Mouse (Mus musculus) testis, postnatal 10 days (tissue): Measurements from ENCODE around the gene Plpp3.
A peak's percentile ranks its signal among the peaks of the same experiment; 100 is the strongest.

Experiments used
- DNase-seq: peaks from one replicate; pipeline ENCODE4 v3.0.0; 2021; ENCODE audit warnings: low spot score

Gene Plpp3

GRCm38 (mm10) chr4:105157276-105158168 is at the start of gene Plpp3:
TSS of gene Plpp3 (plus strand) at chr4:105157347.
- DNase-seq, result peak; percentile 85

- DNase-seq, result no peak
Observed at GRCm38 (mm10) chr4:105107943-105108640, 49.1 kb upstream of the Plpp3 start.

DNA sequence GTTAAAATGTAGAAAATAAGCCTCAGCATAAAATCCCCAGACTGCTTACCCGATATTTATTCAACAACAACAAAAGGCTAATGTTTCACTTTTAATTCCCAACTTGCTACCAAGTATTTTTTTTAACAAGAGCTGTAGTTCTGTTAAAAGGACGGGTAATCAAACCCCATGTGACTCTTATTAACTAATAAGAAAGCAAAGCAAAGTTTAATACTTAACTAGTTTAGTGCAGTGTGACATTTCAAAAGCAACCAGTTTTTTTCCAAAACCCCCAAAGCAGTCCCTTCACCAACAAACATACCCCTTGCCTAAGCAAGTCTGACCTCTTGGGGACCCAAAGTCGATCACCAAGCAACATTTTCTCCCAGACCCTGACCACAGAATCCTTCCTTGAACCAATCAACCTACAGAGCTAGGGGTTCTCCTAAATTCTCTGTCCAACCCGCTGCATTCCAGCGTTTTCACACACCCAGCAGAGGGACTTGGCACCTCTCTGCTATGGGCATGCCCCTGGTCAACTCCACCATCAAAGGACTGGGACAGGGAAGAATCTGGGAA is 48.4 kb upstream of the Plpp3 start:
- DNase-seq, result no peak

DNA sequence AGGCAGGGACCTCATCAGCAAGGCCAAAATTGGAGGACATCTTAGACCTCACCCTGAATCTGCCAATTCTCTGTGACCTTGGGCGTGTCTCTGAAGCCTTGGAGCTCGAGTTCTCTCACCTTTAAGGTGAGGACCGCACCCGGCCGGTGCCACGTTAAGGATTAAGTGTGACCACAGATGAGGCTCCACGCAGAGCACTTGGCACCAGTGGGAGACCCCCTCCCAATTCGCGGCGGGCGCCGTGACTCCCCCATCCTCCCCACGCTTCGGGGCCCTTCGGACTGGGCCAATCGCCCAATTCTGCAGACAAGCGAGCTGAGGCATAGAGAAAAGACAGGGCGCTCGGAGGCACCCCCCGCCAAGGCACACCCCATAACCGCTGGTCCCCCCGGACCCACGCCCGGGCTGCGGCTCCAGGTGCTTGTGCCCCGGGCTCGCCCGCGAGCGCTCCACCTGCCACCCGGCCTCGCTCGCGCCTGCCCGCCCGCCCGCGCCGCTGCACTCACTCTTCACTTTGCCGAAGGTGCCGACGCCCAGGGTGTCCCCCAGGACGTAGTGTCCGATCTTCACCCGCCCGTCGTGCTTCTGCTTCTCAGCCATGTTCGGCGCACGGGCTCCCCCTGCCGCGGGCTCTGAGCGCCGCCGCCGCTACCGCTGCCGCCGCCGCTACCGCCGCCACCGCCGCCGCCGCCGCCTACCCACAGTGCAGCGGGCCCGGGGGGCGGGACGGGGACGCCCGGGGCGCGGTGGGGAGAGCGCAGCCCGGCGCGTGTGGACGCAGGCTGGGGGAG is 47.8 kb upstream of the Plpp3 start, which contains the start of gene Prkaa2:
TSS of gene Prkaa2 (minus strand) at position 692 of the 791 bp plus-strand sequence.
- DNase-seq, result peak; percentile 84

DNA sequence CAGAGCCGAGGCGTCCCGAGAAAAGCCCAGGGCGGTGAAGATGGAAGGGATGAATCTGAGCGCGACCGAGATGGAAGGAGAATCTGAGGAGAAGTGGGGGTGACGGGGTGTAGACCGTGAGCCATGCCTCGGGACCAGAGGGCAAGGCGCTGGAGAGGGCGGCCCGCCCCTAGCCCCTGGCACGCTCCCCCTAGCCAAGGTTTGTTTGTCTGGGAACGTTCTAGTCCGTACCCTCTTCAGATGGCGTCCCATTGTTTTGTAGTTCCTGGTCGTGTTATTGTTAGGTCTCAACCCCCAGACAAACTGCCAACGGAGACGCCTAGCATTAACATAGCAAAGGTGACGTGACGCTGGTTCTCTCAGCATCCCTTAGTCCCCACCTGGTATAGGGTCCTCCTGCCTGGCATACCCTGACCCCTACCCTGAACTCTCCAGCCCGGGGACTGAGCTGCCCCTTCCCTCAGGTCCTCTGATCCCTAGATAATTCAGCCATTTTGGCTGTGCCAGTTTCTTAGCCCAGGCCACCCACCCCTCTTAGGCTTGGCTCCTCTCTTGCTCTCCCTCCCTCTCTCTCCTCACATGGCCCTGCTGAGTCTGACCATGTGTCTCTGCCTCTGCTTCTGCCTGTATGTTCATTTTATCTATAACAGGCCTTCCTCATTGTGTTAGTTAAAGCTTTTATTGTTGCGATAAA is 47.0 kb upstream of the Plpp3 start:
- DNase-seq, result no peak

- DNase-seq, result no peak
Observed at GRCm38 (mm10) chr4:105110684-105111035, 46.5 kb upstream of the Plpp3 start.

- DNase-seq, result no peak
Observed at GRCm38 (mm10) chr4:105111770-105112169, 45.4 kb upstream of the Plpp3 start.

GRCm38 (mm10) chr4:105113042-105113441 is 44.1 kb upstream of the Plpp3 start:
- DNase-seq, result no peak

GRCm38 (mm10) chr4:105113468-105113867 is 43.7 kb upstream of the Plpp3 start:
- no peak for DNase-seq

DNA sequence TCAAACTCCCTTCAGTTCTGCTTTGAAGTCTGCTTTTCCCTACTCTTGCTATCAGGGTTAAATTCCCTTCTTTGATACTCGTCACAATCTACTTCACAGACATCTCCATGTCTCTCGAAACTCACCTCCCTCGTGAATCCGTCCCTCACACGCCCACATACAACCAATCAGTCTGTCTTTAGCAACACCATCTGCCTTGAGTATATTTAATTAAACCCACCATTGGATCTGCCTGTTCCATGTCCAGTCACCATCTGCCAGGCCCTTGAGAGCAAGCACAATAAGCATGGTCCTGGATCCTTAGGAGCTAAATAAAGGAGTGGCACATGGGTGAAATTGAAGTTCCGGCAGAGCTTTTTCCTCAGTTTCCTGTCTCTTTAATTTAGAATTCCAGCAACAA is 36.1 kb upstream of the Plpp3 start:
- DNase-seq, result no peak

- DNase-seq, result peak; percentile 89
Observed at GRCm38 (mm10) chr4:105122429-105122828, 34.7 kb upstream of the Plpp3 start.

- no peak for DNase-seq
Observed at GRCm38 (mm10) chr4:105129212-105129611, 27.9 kb upstream of the Plpp3 start.

GRCm38 (mm10) chr4:105131756-105132314 is 25.3 kb upstream of the Plpp3 start:
- DNase-seq, result no peak

DNA sequence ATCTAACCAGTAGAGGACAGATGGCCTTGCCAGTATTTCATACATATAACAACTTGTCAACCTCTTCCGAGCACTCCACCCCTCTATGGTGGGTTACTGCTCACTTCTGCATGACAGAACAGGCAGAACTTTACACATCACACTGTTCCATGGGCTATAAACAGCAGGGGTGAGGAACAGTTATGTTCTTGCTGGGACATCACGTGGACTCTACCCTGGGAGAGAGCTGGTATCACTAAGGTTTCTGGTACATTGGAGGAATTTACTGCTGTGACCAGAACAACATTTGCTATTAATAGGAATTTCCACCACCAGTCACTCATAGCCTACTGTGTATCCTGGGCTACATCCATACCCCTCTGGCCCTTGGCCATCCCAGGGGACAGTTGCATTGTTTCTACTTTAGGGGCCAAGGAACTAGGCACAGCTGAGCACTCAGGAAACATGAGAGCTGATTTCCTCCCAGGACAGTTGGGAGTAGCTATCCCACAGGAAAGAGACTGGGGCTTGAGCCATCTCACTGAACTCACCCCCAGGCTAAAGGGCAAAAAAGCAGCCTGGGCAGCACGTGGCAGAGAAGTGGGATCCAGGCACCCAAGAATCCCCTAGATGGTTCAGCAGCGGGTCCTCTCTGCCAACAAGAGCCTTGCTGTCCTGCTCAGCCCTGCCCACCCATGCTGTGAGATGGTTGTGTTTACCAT is 23.6 kb upstream of the Plpp3 start:
- DNase-seq, result no peak

- no peak for DNase-seq
Observed at GRCm38 (mm10) chr4:105149492-105149891, 7.7 kb upstream of the Plpp3 start.

- peak; percentile 80 for DNase-seq
Observed at GRCm38 (mm10) chr4:105151911-105152690, 5.0 kb upstream of the Plpp3 start.

GRCm38 (mm10) chr4:105153227-105153626 is 3.9 kb upstream of the Plpp3 start:
- no peak for DNase-seq

GRCm38 (mm10) chr4:105156281-105156680 is 866 bp upstream of the Plpp3 start:
- no peak for DNase-seq

DNA sequence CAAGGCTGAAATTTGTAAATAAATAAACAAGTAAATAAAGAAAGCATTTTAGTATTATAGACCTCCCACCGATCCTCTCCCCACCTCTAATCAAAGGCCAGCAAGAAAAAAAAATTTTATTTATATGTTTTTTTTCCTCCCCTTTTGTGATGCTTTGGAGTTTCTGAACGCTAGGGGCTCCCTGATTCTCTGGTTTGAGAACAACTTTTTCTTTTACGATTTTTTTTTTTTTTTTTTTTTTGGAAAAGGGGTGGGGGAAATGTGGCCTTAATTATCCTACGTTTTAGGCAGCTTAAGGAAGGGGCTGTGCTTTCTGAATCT is 232 bp upstream of the Plpp3 start:
- peak; percentile 53 for DNase-seq

- peak; percentile 81 for DNase-seq
Observed at GRCm38 (mm10) chr4:105158169-105158555, 1.0 kb downstream of the Plpp3 start.
